Mouse (Mus musculus) embryo, embryonic 10 days (tissue): ENCODE data around the gene Il21r.

Source experiments
- DNase-seq: peaks from one replicate; pipeline ENCODE4 v3.0.0-alpha.2; 2015; ENCODE audit warnings: low spot score

Il21r gene

GRCm38 (mm10) chr7:125574832-125575231 is 28.4 kb upstream of the Il21r start:
- DNase-seq: no peak

- no peak for DNase-seq
These were observed 27.3 kb upstream of the Il21r start for GRCm38 (mm10) chr7:125575738-125576540.

GRCm38 (mm10) chr7:125576982-125577381 is 26.2 kb upstream of the Il21r start:
- DNase-seq: no peak

GRCm38 (mm10) chr7:125577486-125578088 is 25.6 kb upstream of the Il21r start:
- DNase-seq: no peak

- no peak for DNase-seq
These were observed 25.1 kb upstream of the Il21r start for GRCm38 (mm10) chr7:125578106-125578505.

GRCm38 (mm10) chr7:125579545-125580219 is 23.5 kb upstream of the Il21r start:
- no peak for DNase-seq

- no peak for DNase-seq
These were observed 23.0 kb upstream of the Il21r start for GRCm38 (mm10) chr7:125580220-125580549.

GRCm38 (mm10) chr7:125580625-125581316 is 22.5 kb upstream of the Il21r start:
- DNase-seq: no peak

- peak; percentile 92 for DNase-seq
These were observed 21.9 kb upstream of the Il21r start for GRCm38 (mm10) chr7:125581317-125581672.

GRCm38 (mm10) chr7:125583325-125584004 is 19.8 kb upstream of the Il21r start:
- DNase-seq: no peak

- no peak for DNase-seq
These were observed 19.2 kb upstream of the Il21r start for GRCm38 (mm10) chr7:125584005-125584369.

- no peak for DNase-seq
These were observed 16.9 kb upstream of the Il21r start for GRCm38 (mm10) chr7:125586355-125586754.

- DNase-seq: no peak
These were observed 14.5 kb upstream of the Il21r start for GRCm38 (mm10) chr7:125588721-125589120.

- DNase-seq: no peak
These were observed 13.3 kb upstream of the Il21r start for GRCm38 (mm10) chr7:125589896-125590295.

GRCm38 (mm10) chr7:125593831-125594230 is 9.4 kb upstream of the Il21r start:
- no peak for DNase-seq

GRCm38 (mm10) chr7:125596406-125596805 is 6.8 kb upstream of the Il21r start:
- DNase-seq: no peak

GRCm38 (mm10) chr7:125597083-125597482 is 6.1 kb upstream of the Il21r start:
- no peak for DNase-seq

GRCm38 (mm10) chr7:125597516-125598347 is 5.5 kb upstream of the Il21r start:
- no peak for DNase-seq

- no peak for DNase-seq
These were observed 3.8 kb upstream of the Il21r start for GRCm38 (mm10) chr7:125599373-125599973.

- no peak for DNase-seq
These were observed 3.1 kb upstream of the Il21r start for GRCm38 (mm10) chr7:125600136-125600535.
